Mouse (Mus musculus): ENCODE data around the gene Lgr5. TPM values are rescaled to one million over a fixed set of nuclear protein-coding genes. Genes with fewer than 3 reads are reported as not detected.

The Lgr5 gene
- total RNA-seq (2021): under 1 TPM; 0.79 to 0.80 TPM
- long read RNA-seq, experiment 1: 0 reads
- long read RNA-seq, experiment 2: 0 reads

DNA sequence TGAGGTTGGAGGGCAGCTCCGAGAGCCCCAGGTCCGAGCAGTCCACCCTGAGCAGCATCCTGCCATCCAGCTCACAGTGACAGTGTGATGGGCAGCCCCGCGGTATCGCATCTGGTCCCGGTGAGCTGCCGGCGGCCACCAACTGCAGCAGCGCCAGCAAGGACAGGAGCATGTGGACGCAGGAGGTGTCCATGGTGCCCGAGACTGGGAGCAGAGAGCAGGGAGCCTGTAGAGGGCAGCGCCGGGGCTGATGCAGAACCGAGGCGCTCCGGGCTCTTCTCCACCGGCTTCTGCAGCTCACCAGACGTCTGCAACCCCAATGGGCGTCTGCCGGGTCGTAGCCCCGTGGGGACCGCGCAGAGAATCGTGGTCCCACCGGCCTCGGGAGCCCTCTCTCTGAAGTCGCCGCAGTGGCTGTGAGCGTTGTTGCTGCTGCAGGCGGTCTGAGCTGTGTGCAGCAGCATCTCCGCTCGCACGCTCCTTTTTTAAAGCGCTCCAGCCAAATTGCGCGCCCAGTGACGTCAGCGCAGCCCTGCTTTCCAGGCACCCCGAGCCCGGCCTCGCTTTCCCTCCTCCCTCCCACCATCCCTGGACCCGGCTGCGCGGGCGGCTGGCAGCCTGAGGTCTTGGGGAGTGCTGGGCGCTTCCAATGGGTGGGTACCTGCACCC lies at the start of gene Lgr5:
Gene Lgr5 (minus strand): TSS at position 480 of the 669 bp plus-strand sequence.
- DNase-seq: peak; percentile 54

DNA sequence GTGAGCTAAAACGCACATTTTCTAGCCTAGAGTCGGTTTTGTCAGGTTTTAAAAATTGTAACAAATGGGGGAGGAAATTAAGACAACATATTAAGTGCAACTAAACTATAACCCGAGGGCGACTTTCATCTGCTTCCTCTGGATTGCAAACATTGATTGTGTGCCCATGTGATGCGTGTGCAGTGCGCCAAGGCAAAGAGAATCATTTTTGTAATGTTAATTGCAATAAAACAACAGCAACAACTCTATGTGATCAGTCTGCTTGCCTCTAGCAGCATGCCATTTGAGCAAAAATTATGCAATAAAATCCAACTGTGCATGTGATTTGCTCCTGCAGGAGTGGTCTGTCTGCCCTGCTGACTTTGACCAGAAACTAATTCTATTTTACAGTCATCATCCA lies 39.1 kb upstream of the Lgr5 start:
- DNase-seq: no peak

DNA sequence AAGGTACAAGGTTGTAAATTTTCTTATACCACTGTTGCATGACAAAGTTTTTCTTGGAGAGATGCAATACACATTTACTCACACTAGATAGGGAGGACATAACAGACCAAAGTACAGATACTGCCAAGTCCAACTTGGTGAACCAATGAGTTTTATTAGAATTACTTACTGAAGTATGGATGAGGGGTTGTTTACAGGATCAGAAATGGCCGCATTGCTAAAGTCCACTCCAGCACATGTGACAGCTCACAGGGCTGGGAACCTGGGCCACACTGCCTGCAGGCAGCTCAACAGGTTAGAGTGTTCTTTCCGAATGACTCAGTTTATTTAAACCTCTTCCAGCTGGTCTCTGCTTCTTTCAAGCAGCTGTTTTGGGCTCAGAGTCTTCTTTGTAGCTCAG lies 37.4 kb upstream of the Lgr5 start:
- DNase-seq: no peak

DNA sequence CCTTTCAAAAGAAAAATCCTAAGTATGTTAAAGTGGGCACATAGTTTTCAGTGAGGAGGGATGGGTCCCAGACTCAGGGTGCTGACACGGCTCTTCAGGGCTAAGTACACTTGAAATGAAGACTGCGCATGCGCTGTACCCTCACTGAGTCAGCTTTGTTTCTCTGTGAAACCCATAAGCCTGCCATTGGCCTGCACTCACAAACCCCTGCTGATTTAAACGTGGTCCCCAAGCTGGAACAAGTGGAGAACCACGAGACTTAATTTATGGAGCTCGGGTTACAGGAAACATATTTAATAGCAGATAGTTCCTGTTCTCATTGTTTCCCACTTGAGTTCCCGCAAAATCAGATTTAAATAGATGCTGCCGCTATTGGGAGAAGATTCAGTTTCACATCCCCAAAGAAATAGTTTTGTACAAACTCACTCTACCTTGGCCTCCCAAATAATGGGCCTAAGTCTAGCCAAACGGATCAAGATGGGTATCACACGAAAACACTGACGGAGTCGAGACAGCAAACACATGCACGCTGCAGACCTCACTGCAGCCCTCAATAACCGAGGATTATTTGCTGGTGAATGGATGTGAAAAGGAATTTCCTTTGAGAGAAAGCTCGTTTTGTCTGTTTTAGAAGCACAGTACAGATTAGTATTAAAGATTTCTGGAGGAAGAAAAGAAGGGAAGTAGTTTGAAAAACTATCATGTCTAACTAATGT lies 36.5 kb upstream of the Lgr5 start:
- DNase-seq: peak; percentile 27

DNA sequence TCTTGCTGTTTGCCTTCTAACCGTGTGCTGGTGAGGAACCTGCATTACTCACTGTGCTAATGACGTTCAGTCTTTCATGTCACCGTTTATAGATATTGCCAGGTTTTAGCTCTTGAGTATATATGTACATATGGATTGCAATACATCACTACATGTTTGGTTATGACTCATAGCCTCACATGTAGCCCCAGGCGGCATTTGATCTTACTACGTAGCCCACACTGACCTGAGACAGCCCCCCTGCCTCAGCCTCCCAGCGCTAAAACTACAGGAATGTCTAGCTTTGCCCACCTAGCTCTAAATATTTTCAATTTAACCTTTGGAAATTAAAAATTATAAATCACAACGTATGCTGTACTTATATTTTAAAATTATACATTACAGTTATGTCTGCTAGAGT lies 35.9 kb upstream of the Lgr5 start:
- DNase-seq: no peak

DNA sequence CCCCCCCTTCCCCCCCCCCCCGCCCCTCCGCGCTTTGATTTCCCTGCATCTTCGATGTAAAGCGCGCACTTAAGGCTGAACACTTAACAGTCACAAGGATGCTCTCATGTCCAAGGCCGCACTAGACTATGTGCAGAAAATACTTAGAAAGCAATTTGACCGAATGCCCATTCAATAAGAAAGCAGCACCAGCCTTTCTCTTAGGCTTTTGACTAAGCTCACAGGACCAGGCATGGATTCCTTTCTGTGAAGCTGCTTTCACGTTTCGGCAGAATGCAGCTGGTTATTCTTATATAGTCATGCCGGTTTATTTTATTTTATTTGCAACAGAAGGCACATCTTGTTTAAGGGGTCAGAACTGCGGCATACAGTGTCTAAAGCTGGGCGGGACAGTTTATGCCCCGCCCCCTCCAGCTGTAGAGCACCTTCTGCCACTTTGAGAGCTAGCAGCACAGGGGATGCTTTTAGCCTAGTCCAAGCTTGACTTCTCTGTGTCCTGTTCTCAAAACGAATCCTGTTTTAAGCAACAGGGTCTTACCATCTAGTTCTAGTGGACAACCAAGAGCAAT lies 30.8 kb upstream of the Lgr5 start:
- DNase-seq: no peak

DNA sequence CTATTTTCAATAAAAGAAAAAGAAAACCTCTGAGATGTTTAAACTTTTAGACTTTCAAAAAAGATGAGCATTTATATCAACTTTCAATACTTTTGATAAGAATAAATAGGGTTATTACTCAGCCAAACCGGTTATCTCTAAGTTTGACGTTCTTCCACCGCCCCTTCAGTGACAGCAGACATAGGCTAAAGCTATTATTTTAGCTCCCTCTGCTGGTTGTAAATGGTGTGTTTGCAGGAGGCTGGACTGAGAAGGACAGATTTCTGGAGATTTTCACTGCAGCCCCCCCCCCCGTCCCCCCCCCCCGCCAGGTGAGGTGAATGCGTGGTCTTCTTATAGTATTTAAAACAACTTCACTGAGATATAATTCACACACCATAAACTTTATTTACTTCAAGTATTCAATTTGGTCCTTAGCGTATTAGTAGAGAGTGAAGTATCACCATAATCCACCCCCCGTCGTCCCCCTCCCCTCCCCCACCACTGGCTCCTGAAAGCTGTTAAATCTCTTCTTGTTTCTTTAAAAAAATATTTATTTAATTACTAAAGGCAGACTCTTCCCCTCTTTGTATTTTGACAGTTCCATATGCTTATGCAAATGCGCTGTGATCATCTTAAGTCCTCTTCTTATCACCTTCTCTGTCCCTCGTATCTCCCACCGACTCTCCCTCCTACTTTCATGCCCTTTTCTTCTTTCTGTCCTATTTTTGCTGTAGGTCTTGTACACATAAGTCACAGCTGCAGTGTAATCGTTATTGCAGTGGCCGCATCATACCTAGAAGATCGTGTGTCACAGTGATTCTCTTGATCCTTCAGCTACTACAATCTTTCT lies 30.1 kb upstream of the Lgr5 start:
- no peak for DNase-seq

DNA sequence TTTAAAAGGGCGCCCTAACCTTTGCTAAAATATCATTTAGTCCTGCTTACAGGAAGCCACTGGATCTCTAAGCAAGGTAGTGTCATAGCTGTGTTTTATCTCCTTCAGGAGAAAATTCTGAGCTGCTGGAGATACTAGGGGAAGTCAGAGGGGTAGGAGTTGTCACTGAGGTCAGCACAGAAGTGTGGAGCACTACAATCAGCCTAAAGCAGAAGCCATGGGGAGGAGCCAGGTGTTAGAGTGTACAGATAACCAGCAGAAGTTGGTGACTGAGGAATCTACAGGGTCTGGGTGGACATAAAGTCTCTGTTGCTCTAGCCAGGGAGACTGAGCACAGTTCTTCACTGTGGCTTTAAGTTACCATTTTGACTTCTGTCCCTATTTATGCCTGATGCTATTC lies 8.2 kb upstream of the Lgr5 start:
- DNase-seq: no peak

DNA sequence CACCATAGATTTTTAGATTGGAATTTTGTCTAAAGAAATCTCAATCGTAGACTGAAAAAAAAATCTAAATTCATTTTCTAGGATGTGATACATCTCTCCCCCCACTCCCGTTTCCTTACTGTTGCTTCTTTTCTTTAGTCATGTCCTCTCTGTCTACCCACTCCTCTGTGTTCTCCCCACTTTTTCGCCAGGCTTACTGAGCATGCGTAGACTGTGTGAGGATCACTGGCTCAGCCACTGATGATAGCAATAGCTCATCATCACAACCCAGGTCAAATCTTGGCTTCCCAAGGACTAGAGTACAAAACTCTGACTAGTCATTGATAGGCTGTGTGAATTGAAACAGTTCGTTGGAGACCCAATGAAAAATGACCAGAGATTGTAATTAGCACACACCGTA lies 6.1 kb upstream of the Lgr5 start:
- no peak for DNase-seq

DNA sequence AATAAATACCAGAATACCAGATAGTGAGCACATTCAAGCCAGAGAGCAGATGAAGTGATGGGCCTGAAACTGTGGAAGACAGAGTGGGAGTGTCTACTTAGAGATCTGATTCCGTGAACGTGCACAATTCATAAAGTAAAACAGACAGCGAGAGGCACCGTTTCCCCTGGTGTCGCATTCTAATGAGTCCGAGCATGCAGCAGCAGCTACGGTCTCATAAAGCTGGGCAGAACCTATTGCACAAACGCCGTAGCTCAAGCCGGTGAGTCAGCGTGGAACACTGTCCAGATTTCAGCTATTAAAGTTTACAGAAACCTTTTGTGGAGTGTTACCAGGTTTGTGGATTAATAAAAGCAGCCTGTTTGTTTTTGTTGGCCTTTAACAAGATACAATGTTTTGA lies 5.6 kb upstream of the Lgr5 start:
- no peak for DNase-seq

DNA sequence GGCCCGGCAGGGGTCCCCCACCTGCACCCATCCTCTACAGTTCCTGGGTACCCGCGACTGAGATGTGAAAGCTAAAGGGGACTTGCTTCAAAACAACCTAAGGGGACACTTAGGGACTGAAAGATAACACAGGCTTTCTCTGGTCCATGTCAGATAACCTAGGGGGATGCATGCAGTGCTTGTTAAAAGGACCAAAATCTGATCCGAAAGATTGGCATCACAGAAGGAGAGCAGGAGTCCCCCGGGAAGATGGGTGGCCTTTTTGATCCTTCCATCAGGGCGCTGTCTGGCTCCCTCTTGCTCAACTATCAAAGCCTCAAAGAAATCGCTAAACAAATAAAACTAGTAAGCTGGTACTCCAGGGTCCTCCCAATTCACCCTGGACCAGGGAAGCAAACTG lies 399 bp upstream of the Lgr5 start:
- DNase-seq: no peak

DNA sequence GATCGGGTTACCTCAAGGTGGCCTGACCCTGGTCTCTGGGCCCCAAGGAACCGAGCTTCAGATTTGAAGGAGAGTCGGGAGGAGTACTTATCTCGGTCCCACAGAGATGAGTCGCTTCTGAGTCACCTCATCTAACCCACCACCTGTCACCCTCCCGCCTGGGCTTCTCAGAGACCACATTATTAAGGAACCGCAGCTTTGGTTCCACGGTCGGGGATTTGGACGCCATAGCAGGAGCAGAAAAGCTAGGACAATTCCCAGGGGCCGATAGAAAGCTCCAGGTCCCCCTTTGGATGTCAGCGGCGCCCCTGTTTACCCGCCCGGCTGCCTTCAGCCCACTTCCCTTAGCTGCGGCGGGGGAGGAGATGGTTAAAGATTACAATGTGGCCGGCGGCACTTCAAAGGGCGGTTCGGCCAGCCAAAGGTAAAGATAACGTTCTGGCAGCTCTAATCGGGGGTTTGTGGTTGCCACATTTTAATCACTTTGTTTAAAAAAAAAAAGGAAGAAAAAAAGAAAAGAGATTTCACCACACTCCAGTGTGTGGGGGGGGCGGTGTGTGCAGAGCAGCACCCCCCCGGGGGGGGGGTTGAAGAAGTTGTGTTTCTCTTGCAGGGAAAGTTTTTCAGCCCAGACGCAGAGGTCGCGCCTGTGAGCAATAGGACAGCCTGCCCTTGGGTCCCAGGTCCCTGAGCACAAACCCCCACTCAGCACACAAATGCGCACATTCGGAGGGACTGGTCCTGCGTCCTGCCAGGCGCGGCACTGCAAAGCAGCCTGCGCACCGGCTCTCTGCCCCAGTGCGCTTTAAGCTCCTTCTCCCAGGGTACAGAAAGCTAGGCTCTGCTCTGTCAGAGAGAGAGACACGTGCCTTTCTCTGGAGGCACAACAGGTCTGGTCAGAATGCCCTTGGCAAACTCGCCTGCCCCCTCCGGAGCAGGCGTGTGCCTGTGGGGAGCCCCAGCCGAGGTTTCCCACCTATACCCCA lies 1.0 kb downstream of the Lgr5 start:
- DNase-seq: no peak

DNA sequence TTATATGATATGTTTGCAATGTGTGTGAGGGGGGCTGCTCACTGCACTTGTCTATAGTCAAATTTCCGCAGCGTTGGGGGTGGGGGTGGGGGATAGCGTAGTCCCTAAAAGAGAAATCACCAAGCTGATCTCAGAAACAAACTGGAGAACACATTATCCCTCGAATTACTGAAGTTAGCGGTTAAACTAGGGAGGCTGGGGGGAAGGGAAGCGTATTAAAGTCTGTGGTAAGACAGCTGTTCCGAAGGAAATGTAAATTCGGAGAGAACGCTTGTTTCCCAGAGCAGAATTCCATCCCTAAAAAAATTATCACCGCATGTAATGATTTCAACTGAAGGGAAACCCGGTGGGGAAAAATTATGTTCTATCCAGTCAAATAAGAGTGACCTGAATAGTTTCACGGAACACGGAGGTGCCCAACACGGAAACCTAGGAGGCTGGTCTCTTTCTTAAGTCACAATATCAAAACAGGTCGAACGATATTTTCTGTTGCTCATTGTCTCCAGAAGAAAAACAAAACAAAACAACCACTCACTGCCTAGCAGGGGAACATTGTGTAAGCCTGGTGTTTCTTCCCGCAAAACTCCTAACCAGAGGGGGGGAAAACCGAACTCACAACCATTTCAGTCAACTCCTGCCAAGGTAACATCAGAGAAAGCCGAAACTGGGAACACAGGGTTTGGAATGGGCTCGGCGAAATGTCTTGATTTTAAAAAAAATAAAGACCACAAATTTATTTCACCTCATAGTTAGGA lies 1.9 kb downstream of the Lgr5 start:
- no peak for DNase-seq

DNA sequence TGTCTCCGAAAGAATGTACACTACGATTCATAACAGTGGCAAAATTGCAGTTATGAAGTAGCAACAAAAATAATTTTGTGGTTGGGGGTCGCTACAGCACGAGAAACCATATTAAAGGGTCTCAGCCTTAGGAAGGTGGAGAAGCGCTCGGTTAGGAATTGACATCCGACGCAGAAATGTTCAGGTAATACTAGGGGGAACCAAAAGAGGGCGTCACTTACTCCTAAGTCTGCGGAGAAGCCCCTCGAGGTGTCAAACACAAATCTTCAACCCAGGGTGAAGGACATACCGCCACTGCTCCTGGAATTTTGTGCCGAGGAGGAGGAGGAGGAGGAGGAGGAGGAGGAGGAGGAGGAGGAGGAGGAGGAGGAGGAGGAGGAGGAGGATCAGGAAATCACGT lies 2.9 kb downstream of the Lgr5 start:
- DNase-seq: no peak

DNA sequence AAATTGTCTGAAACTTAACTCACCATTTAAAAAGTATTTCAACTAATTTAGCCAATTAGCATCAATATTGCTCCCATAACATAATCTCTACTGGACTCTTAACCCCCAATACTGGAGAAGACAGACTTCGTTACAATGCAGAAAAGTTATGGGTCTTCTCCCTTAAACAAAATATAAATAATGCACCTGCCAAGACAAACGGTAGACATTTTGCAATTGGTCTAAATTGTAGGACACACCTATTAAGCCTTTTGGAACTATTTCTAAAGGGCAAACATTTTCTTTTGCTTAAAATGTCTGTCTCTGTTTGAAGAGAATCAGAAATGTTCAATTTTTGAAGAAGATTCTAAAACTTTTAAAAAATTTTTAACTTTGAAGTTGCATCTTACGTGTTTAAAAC lies 4.5 kb downstream of the Lgr5 start:
- DNase-seq: no peak

DNA sequence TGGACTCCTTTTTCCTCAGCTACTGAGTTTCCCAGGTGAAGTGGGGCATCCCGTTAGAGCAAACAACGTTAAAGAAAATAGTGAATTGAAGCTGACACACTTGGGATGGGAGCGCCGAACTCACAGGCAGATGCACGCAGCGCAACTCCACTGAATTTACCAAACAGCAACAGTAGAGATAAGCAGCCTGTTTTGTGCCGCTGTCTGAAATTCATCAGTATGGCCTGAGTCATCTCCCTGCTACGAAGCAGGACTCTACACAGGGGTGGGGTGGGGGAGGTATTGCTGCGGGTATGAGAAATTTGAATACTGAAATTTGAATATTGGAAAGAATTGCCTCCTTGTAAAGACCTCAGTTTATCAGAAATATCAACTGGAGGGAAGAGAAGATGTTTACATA lies 5.6 kb downstream of the Lgr5 start:
- DNase-seq: no peak

DNA sequence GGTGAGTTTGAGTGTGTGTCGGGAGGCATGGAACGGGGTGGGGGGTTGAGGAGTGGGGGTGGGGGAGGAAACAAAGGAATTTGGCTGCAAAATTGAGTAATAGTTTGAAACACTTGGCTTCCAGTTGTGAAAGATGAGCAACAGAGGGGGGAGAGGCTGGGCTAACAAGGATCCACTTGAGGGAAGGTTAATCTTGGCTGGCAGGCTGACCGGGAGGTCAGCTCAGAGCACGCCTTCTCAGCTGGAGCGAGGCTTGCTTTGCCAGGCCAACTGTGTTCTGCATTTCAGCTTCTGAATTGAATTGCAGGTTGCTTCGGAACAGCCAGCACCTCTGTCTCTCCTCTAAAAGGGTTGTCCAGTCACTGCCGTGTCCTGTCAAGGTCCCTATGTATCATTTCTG lies 8.1 kb downstream of the Lgr5 start:
- peak; percentile 24 for DNase-seq

DNA sequence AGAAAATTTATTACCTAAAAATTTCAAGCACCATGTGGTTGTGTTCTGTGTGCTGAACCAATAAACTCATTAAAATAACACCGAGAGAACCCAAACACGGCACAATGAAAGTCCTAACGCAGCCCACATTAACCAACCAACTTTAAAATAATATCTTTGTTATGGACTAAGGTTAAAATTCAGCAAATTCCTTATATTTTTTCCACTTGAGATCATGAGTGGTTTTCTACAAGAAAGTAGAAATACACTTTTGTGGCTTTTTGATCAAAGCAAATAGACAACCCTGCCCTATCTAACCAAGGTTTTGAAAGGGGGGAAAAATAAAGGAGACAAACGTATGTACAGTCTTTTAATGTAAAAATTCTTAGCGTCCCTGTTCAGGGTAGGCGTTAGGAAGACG lies 8.5 kb downstream of the Lgr5 start:
- DNase-seq: no peak

DNA sequence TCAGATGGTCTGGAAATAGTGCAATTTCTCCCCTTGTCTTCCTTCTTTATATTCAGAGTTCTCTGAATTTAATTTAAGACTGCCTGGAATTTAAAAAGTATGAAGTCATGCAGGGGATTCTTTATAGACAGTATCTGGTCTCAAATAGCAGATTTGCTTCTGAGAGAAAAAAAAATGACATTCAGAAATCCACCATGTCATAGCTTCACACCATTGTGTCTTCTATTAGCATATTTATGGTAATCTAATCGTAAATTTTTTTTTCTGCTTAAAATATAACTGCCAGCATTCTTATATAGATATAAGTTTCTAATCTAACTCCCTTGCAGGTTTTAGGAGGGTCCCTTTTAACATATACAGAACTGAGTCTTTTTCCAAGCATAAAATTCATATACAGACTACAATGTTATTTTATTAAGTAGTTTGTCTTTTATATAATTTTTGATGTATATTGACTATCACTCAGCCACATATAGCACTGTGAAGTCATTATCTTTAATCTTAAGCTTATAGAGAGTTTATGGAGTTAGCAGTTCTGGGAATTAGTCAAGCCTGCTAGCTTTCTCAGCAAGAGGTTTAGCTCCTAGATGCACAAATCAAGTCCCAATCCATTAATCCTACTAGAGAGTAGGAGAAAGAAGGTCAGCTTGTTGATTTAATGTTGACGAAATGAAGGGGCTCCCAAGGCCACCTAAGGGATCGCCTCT lies 15.7 kb downstream of the Lgr5 start:
- DNase-seq: no peak

DNA sequence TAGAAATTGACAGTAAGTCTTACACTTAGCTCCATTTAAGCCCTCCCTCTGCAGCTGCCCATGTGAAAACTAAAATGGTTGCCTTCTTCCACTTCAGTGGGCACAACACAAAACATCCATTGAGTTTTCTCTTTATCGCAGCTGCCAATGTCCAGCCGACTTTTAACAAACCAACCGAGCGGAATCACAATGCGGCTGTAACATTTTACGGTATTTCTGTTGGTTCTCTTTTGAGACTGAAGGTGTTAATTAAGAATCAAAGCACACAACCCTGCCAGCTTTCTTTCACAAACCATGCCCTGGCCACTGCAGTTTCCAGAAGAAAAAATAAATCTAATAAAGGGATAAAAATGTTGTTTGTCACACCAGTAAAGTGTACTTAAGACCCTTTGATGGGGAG lies 16.3 kb downstream of the Lgr5 start:
- no peak for DNase-seq

All from gastrocnemius, postnatal 10 days (tissue).